Mouse (Mus musculus): ENCODE measurements at regions not wholly inside any gene's neighbourhood (a gene's known extent, or its start where the extent isn't known, plus 50 kb on each side); places are given as distances from the start of the nearest gene placed in this dataset.

GRCm38 (mm10) chr15:36355851-36356250 lies 651.7 kb downstream of the Zfp706 start:
- H3K4me3 ChIP-seq (ENCODE audit: low read depth, low read length): no peak overlapping the region
- DNase-seq (ENCODE audit: low spot score) (no peak), ATAC-seq (ENCODE audit: low FRiP score) (no peak)
- no peak overlapping the region for H3K9ac ChIP-seq (replicated peaks; ENCODE audit: low read length, poor library complexity, severe bottlenecking)
- WGBS: 95% methylated on average over 9 of the region's 9 CpGs
- H3K36me3 ChIP-seq (ENCODE audit: insufficient read depth, low read length): no peaks in the 10 kb centered on the region
- H3K4me1 ChIP-seq (ENCODE audit: insufficient read depth, low read length): no peaks in the 10 kb centered on the region
- no peak for TF ChIP-seq CTCF (IDR thresholded peaks at IDR 0.05)
- H3K4me2 ChIP-seq (ENCODE audit: low read depth, low read length, poor library complexity, severe bottlenecking): no peak overlapping the region
- H3K9me3 ChIP-seq (ENCODE audit: low read length): no peaks in the 10 kb centered on the region
- no peaks in the 10 kb centered on the region for H3K27me3 ChIP-seq (ENCODE audit: insufficient read depth, low read length)
- no peak overlapping the region for H3K27ac ChIP-seq (ENCODE audit: low read depth, low read length)

- Histone ChIP-seq H3K4me1 (ENCODE audit: insufficient read depth, low read length) (no peaks in the 10 kb centered on the region), H3K27me3 (ENCODE audit: insufficient read depth, low read length) (no peaks in the 10 kb centered on the region), H3K9ac (replicated peaks; ENCODE audit: low read length, poor library complexity, severe bottlenecking) (no peak overlapping the region), H3K4me3 (ENCODE audit: low read depth, low read length) (no peak overlapping the region), H3K4me2 (ENCODE audit: low read depth, low read length, poor library complexity, severe bottlenecking) (no peak overlapping the region), H3K36me3 (ENCODE audit: insufficient read depth, low read length) (no peaks in the 10 kb centered on the region), H3K27ac (ENCODE audit: low read depth, low read length) (no peak overlapping the region), H3K9me3 (ENCODE audit: low read length) (no peaks in the 10 kb centered on the region)
- 90% methylated on average over 6 of the region's 6 CpGs for WGBS
- DNase-seq (ENCODE audit: low spot score): no peak
- TF ChIP-seq CTCF (IDR thresholded peaks at IDR 0.05): no peak
- ATAC-seq (ENCODE audit: low FRiP score): no peak
Measured at GRCm38 (mm10) chr15:36354545-36354944, 653.0 kb downstream of the Zfp706 start.

GRCm38 (mm10) chr15:36353793-36354192 lies 653.8 kb downstream of the Zfp706 start:
- Histone ChIP-seq H3K4me2 (ENCODE audit: low read depth, low read length, poor library complexity, severe bottlenecking) (no peak overlapping the region), H3K9ac (replicated peaks; ENCODE audit: low read length, poor library complexity, severe bottlenecking) (no peak overlapping the region), H3K27ac (ENCODE audit: low read depth, low read length) (no peak overlapping the region), H3K4me1 (ENCODE audit: insufficient read depth, low read length) (no peaks in the 10 kb centered on the region), H3K36me3 (ENCODE audit: insufficient read depth, low read length) (no peaks in the 10 kb centered on the region), H3K9me3 (ENCODE audit: low read length) (no peaks in the 10 kb centered on the region), H3K4me3 (ENCODE audit: low read depth, low read length) (no peak overlapping the region), H3K27me3 (ENCODE audit: insufficient read depth, low read length) (no peaks in the 10 kb centered on the region)
- 83% methylated on average over 3 of the region's 3 CpGs for WGBS
- ATAC-seq (ENCODE audit: low FRiP score) (no peak), DNase-seq (ENCODE audit: low spot score) (no peak)
- no peak for TF ChIP-seq CTCF (IDR thresholded peaks at IDR 0.05)

- ATAC-seq (ENCODE audit: low FRiP score) (no peak), DNase-seq (ENCODE audit: low spot score) (no peak)
- Histone ChIP-seq H3K4me2 (ENCODE audit: low read depth, low read length, poor library complexity, severe bottlenecking) (no peak overlapping the region), H3K27me3 (ENCODE audit: insufficient read depth, low read length) (no peaks in the 10 kb centered on the region), H3K9ac (replicated peaks; ENCODE audit: low read length, poor library complexity, severe bottlenecking) (no peak overlapping the region), H3K4me3 (ENCODE audit: low read depth, low read length) (no peak overlapping the region), H3K9me3 (ENCODE audit: low read length) (no peaks in the 10 kb centered on the region), H3K27ac (ENCODE audit: low read depth, low read length) (no peak overlapping the region), H3K4me1 (ENCODE audit: insufficient read depth, low read length) (no peaks in the 10 kb centered on the region), H3K36me3 (ENCODE audit: insufficient read depth, low read length) (no peaks in the 10 kb centered on the region)
- no peak for TF ChIP-seq CTCF (IDR thresholded peaks at IDR 0.05)
- WGBS: 76% methylated on average over 1 of the region's 1 CpGs
Measured at GRCm38 (mm10) chr15:36352929-36353328, 654.6 kb downstream of the Zfp706 start.

GRCm38 (mm10) chr15:36351693-36352092 lies 655.9 kb downstream of the Zfp706 start:
- ATAC-seq (ENCODE audit: low FRiP score) (no peak), DNase-seq (ENCODE audit: low spot score) (no peak)
- Histone ChIP-seq H3K27me3 (ENCODE audit: insufficient read depth, low read length) (no peaks in the 10 kb centered on the region), H3K4me2 (ENCODE audit: low read depth, low read length, poor library complexity, severe bottlenecking) (no peak overlapping the region), H3K4me3 (ENCODE audit: low read depth, low read length) (no peak overlapping the region), H3K27ac (ENCODE audit: low read depth, low read length) (no peak overlapping the region), H3K9me3 (ENCODE audit: low read length) (no peaks in the 10 kb centered on the region), H3K36me3 (ENCODE audit: insufficient read depth, low read length) (no peaks in the 10 kb centered on the region), H3K9ac (replicated peaks; ENCODE audit: low read length, poor library complexity, severe bottlenecking) (no peak overlapping the region), H3K4me1 (ENCODE audit: insufficient read depth, low read length) (no peaks in the 10 kb centered on the region)
- 30% methylated on average over 3 of the region's 3 CpGs for WGBS
- no peak for TF ChIP-seq CTCF (IDR thresholded peaks at IDR 0.05)

DNA sequence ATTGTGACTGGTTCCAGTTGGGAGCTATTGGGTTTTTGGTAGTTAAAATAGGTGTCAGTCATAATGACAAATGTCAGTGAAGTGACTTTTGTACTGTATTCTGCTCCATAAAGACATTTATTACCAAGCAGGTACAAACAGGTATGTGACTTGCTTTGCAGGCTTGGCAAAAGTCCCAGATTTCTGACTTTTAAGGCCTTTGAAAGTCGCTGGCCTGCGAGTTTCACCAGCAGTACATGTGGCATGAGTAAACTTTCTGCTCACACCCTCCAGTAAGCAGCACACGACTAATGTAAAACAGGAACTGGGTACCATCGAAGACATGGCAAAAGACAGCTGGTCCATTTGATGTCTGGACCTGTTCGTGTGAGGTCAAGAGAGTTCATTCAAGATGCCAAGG lies 659.2 kb downstream of the Zfp706 start:
- Histone ChIP-seq H3K4me1 (ENCODE audit: insufficient read depth, low read length) (no peaks in the 10 kb centered on the region), H3K4me3 (ENCODE audit: low read depth, low read length) (no peak overlapping the region), H3K27me3 (ENCODE audit: insufficient read depth, low read length) (no peaks in the 10 kb centered on the region), H3K9me3 (ENCODE audit: low read length) (no peaks in the 10 kb centered on the region), H3K9ac (replicated peaks; ENCODE audit: low read length, poor library complexity, severe bottlenecking) (no peak overlapping the region), H3K4me2 (ENCODE audit: low read depth, low read length, poor library complexity, severe bottlenecking) (no peak overlapping the region), H3K27ac (ENCODE audit: low read depth, low read length) (no peak overlapping the region), H3K36me3 (ENCODE audit: insufficient read depth, low read length) (no peaks in the 10 kb centered on the region)
- DNase-seq (ENCODE audit: low spot score) (no peak), ATAC-seq (ENCODE audit: low FRiP score) (no peak)
- no peak for TF ChIP-seq CTCF (IDR thresholded peaks at IDR 0.05)
- 88% methylated on average over 5 of the region's 5 CpGs for WGBS

Data from midbrain, postnatal 0 days (tissue).